Mouse (Mus musculus): ENCODE measurements around the gene Gm7324.
"Not testable (repeated sequence)": the region's sequence is repeated elsewhere in the genome, so short reads cannot be mapped to it uniquely, and the experiment has no call there.

DNA sequence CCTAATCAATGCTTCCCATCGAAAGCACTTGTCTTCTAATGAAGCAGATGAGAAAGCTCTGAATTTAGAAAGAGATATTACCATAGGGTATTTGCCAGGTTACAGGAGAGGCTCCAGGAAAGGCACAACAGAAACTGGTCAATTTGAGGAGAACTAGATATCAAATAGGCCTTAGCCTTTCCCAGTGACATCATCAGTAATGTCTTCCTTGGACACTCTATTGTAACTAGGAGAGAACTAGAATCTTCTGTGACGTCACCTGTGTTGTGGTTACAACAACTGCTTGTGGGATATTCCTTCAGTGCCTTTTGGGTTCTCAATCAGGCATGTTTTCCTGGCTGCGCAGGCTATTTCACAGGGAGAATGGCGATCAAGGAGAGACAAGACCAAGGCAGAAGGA lies 49.9 kb downstream of the Gm7324 start, which contains the start of gene Gm6526:
- TF ChIP-seq CTCF (IDR thresholded peaks at IDR 0.05; ENCODE audit: low read depth, low read length); POLR2A (IDR thresholded peaks at IDR 0.05; ENCODE audit: borderline replicate concordance, low read depth, low read length): not testable (repeated sequence)

All from bone marrow macrophage, adult 2 months (primary cell).